Mouse (Mus musculus) urinary bladder, postnatal 10 days (tissue): ENCODE data around the gene Zfp628.
"Not testable (repeated sequence)": the region's sequence is repeated elsewhere in the genome, so short reads cannot be mapped to it uniquely, and the experiment has no call there.

Experiments used
- DNase-seq: peaks from one replicate; pipeline ENCODE4 v3.0.0; 2022; ENCODE audit warnings: low spot score

Gene Zfp628

GRCm38 (mm10) chr7:4915007-4915665 is at the start of gene Zfp628:
Zfp628 (plus strand) TSS chr7:4915217.
- peak; percentile 81 for DNase-seq

- DNase-seq, result peak; percentile 86
Observed at GRCm38 (mm10) chr7:4865579-4866493, 49.2 kb upstream of the Zfp628 start.

DNA sequence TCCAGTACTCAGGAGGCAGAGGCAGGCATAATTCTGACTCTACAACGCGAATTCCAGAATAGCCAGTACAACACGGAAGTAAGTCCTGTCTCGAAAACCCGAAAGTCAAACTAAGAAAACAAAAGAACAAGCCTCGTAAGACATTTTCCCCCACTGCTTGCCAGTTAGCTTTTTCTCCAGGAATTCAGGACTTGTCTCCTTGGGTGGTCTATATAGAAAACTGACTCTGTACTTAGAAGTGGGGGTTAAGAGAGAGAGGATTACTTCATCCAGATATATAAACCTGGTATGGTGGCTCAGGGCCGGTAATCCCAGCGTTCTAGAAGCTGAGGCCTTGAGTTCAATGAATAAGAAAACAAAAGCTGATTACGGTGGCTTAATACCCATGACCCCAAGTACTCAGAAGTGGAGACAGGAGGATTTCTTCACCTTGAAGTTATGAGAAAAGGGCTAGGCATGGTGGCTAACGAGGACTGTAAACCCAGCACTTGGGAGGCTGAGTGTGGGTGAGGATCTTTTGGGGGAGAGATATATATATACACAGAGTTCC is 48.3 kb upstream of the Zfp628 start:
- no peak for DNase-seq

GRCm38 (mm10) chr7:4870133-4870532 is 44.9 kb upstream of the Zfp628 start, which contains the start of gene Isoc2b:
Isoc2b (minus strand) TSS chr7:4870258.
- no peak for DNase-seq

GRCm38 (mm10) chr7:4876753-4877221 is 38.2 kb upstream of the Zfp628 start, which contains the start of gene Isoc2a:
Isoc2a (plus strand) TSS chr7:4877153.
- peak; percentile 58 for DNase-seq

GRCm38 (mm10) chr7:4877226-4877625 is 37.8 kb upstream of the Zfp628 start:
- no peak for DNase-seq

- DNase-seq, result no peak
Observed at GRCm38 (mm10) chr7:4878186-4878585, 36.8 kb upstream of the Zfp628 start.

DNA sequence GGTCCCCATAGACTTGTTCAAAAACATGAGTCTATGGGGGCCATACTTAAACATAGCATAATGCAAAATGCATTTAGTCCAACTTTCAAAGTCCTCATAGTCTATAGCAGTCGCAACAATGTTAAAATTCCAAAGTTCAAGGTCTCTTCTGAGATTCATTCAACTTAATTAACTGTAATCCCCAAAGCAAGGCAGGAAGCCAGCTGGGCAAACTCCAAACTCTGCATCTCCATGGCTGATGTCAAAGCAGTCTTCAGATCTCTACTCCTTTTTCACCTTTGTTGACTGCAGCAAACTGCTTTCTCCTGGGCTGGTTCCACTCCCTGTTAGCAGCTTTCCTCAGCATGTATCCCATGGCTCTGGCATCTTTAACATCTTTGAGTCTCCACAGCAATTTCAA is 36.0 kb upstream of the Zfp628 start:
- DNase-seq, result not testable (repeated sequence)

DNA sequence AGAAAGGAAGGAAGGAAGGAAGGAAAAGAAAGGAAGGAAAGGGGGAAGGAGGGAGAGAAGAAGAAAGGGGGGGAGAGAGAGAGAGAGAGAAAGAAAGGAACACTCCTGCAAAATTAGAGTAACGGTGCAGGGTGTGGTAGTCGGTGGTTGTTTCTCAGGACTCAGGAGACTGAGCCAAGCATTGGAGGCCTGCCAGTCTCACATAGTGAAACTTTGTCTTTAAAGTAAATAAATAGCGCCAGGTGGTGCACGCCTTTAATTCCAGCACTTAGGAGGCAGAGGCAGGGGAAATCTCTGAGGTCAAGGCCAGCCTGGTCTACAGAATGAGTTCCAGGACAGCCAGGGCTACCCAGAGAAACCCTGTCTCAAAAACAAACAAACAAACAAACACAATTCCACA is 28.3 kb upstream of the Zfp628 start:
- DNase-seq, result no peak

GRCm38 (mm10) chr7:4895186-4895585 is 19.8 kb upstream of the Zfp628 start:
- no peak for DNase-seq

- no peak for DNase-seq
Observed at GRCm38 (mm10) chr7:4898851-4899648, 16.0 kb upstream of the Zfp628 start.

- DNase-seq, result no peak
Observed at GRCm38 (mm10) chr7:4899649-4900522, 15.1 kb upstream of the Zfp628 start.

DNA sequence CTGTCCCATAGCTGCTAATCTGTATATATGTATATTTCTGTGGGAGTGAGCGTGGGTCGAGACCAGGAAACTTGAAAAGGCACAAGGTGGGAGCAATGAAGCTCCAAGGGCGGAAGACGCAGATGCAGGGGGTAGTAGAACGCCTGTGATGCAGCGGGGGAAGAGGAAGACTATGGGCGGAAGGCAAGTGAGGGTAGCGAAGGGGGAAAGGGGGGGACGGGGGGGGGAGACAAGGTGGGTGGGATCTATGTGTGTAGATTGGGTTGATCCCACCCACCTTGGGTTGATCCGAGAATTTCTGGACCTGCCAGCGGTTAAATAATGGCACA is 14.5 kb upstream of the Zfp628 start:
- no peak for DNase-seq

DNA sequence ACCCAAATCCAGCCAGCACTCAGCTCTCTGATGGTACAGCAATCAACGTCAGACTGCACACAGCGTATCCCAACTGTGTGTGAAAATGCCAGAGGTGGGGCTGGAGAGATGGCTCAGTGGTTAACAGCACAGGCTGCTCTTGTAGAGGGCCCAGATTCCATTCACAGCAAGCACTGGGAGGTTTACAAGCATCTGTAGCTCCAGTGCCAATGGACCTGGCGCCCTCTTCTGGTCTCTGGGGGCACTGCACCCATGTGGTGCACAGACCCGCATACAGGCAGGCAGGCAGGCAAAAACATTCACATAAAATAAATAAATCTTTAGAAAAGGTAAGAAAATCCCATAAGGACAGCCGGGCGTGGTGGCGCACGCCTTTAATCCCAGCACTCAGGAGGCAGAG is 13.8 kb upstream of the Zfp628 start:
- no peak for DNase-seq

DNA sequence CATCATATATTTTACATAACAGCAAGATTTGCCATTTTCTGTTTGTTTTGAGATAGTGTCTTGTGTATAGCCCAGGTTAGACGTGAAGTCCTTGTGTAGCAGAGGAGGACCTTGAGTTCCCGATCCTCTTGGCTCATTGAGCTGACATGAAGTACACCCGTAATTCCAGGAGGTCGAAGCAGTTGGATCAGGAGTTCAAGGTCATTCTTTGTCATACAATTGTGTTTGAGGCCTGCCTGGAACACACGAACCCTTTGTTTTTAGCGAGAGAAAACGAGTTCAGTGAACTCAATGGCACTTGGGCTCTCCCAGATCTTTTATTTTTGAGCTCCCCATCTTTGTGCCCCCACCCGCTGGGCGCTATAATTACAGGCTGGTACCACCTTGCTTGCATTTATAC is 12.6 kb upstream of the Zfp628 start:
- DNase-seq, result no peak

DNA sequence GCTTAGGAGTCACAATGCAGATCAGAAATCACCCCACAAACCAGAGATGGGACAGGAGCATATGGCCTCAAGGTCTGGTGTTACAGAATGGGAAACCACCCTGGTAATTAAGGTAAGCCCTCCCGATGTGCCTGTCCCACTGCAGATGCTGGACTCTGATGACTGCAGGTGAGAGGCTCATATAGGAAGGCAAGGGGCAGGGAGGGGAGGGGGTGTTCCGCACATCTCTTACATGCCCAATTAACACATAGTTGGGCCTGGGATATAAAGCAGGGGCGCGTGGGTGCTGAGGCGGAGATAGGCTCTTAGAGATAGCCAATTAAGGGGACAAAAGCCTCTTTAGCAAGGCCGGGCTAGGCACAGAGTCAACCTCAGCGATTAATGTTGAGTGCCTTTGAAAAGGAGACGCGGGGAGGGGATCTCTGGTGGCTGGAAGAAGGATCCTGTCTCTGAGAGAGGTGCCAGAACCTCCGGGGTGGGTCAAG is 8.5 kb upstream of the Zfp628 start, which contains the start of gene Gm36210:
Gm36210 (minus strand) TSS at position 51 of the 485 bp plus-strand sequence.
- DNase-seq, result no peak

DNA sequence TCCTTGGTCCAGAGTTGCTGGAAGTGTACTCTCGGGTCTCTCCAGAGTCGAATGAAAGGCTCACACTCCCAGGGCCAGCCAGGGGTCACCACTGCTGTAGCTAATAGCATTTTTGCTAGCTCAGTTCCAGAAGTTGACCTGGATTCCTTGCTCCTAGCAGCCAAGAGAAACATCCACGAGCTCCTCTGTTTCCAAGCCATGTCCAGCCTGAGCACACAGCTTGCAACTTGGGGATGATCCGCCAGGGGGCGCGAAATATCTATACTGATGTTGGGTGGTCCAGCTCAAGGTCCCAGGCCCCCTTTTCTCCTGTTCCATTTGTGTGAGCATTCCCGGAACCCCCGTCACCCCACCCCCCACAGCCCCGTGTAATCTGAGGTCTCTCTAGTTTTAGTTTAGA is 3.5 kb upstream of the Zfp628 start:
- no peak for DNase-seq

DNA sequence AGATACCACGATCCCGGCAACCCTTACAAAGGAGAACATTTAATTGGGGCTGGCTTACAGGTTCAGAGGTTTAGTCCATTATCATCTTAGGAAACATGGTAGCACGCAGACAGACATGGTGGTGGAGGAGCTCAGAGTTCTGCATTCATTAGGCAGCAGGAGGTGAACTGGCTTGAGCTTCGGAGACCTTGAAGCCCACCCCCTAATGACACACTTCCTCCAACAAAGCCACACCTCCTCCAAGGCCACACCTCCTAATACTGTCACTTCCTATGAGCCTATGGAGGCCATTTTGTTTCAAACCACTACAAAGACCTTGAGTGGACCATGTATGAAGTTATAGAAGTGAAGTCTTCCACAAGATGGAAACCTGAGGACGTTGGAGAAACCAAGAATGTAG is 2.8 kb upstream of the Zfp628 start:
- DNase-seq, result no peak

DNA sequence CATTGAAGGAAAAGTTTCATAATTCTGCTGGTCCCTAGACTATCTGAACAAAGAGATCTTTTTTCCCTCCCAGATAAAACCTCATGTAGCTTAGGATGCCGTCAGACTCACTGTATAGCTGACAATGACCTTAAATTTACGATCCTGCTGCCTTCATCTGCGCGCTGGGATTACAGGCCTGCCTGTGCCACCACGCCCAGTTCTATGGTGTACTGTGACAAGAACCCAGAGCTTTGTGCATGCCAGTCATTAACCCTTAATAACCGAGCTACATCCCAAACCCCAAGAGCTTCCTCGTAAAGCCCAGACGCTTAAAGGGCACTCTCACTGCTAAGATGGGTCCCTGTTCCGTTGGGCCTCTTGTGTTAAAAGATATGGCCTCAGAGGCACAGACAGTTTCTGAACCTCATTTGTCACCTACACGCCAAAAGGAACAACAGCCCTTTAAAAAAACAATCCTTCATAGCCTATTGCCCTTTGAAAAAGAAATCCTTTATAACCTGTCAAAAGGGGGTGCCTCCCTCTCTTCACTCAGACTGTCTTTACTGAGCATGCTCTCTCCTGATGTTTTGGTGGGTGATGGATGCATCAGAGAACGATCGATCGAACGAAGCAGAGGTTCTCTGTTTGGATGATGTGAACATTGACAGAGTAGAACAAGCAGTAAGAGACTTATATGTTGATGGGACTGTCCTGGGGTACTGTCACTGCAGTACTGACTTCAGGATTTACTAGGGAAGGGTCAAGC is 826 bp downstream of the Zfp628 start:
- DNase-seq, result no peak

DNA sequence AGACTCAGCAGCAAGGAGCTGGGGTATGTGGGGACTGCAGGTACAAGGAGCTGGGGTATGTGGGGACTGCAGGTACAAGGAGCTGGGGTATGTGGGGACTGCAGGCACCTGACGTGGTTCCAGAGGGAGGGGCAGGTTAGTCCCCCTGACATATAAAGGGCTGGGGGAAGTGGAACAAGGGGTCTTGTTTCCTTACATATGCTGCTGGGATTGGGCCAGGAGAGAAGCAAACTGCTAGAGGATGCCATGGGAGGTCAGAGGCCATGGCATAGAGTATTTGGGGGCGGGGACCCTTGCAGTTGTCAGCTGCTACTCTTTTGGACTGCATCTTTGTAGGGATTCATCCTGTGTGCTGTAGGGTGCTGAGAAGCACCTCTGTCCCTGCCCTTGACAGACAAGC is 2.5 kb downstream of the Zfp628 start:
- DNase-seq, result no peak
